Mouse (Mus musculus): Measurements from ENCODE around the gene Fhit. TPM values are rescaled to one million over a fixed set of nuclear protein-coding genes. Genes with fewer than 3 reads are reported as not detected.

Gene Fhit
- polyA plus RNA-seq, 1 experiment from 2014 or later: 6.7 TPM

- Histone ChIP-seq H3K4me1 (ENCODE audit: insufficient read depth, low read length) (no peaks in the 10 kb centered on the region), H3K27me3 (ENCODE audit: insufficient read depth, low read length) (no peaks in the 10 kb centered on the region), H3K36me3 (ENCODE audit: insufficient read depth, low read length) (no peaks in the 10 kb centered on the region), H3K4me3 (ENCODE audit: low read length) (no peak overlapping the region), H3K9ac (replicated peaks; ENCODE audit: low read length) (no peak overlapping the region), H3K27ac (ENCODE audit: low read length) (no peak overlapping the region), H3K4me2 (replicated peaks; ENCODE audit: low read depth, low read length) (no peak overlapping the region), H3K9me3 (ENCODE audit: low read length) (no peaks in the 10 kb centered on the region)
- 58% methylated on average over 1 of the region's 1 CpGs for WGBS
- peak; percentile 15; the same call in 1 of the 2 replicates for ATAC-seq (ENCODE audit: low FRiP score, low TSS enrichment)
These were observed 1527.4 kb downstream of the Fhit start for GRCm38 (mm10) chr14:9634247-9634991.

GRCm38 (mm10) chr14:9632537-9632936, 1529.3 kb downstream of the Fhit start:
- Histone ChIP-seq H3K27ac (ENCODE audit: low read length) (no peak overlapping the region), H3K4me3 (ENCODE audit: low read length) (no peak overlapping the region), H3K9me3 (ENCODE audit: low read length) (no peaks in the 10 kb centered on the region), H3K36me3 (ENCODE audit: insufficient read depth, low read length) (no peaks in the 10 kb centered on the region), H3K4me2 (replicated peaks; ENCODE audit: low read depth, low read length) (no peak overlapping the region), H3K4me1 (ENCODE audit: insufficient read depth, low read length) (no peaks in the 10 kb centered on the region), H3K27me3 (ENCODE audit: insufficient read depth, low read length) (no peaks in the 10 kb centered on the region), H3K9ac (replicated peaks; ENCODE audit: low read length) (no peak overlapping the region)
- no peak for ATAC-seq (ENCODE audit: low FRiP score, low TSS enrichment)
- 41% methylated on average over 3 of the region's 3 CpGs for WGBS

- no peaks in the 10 kb centered on the region for H3K36me3 ChIP-seq (ENCODE audit: insufficient read depth, low read length)
- WGBS: 45% methylated on average over 6 of the region's 6 CpGs
- ATAC-seq (ENCODE audit: low FRiP score, low TSS enrichment): no peak
These were observed 1538.4 kb downstream of the Fhit start for GRCm38 (mm10) chr14:9623219-9624043.

GRCm38 (mm10) chr14:9620902-9621540, 1540.8 kb downstream of the Fhit start:
- 22% methylated on average over 3 of the region's 3 CpGs for WGBS
- ATAC-seq (ENCODE audit: low FRiP score, low TSS enrichment): no peak
- no peaks in the 10 kb centered on the region for H3K4me1 ChIP-seq (ENCODE audit: insufficient read depth, low read length)

More at GRCm38 (mm10) chr14:9623219-9624043, 1538.4 kb downstream of the Fhit start:
- no peaks in the 10 kb centered on the region for H3K27me3 ChIP-seq (ENCODE audit: insufficient read depth, low read length)
- H3K4me3 ChIP-seq (ENCODE audit: low read length): no peak overlapping the region
- H3K27ac ChIP-seq (ENCODE audit: low read length): no peak overlapping the region
- H3K9ac ChIP-seq (replicated peaks; ENCODE audit: low read length): no peak overlapping the region
- H3K4me1 ChIP-seq (ENCODE audit: insufficient read depth, low read length): no peaks in the 10 kb centered on the region
- no peak overlapping the region for H3K4me2 ChIP-seq (replicated peaks; ENCODE audit: low read depth, low read length)
- H3K9me3 ChIP-seq (ENCODE audit: low read length): no peaks in the 10 kb centered on the region

GRCm38 (mm10) chr14:9619840-9620239, 1542.0 kb downstream of the Fhit start:
- no peak overlapping the region for H3K9ac ChIP-seq (replicated peaks; ENCODE audit: low read length)
- no peaks in the 10 kb centered on the region for H3K4me1 ChIP-seq (ENCODE audit: insufficient read depth, low read length)
- H3K4me3 ChIP-seq (ENCODE audit: low read length): no peak overlapping the region
- no peaks in the 10 kb centered on the region for H3K9me3 ChIP-seq (ENCODE audit: low read length)
- H3K4me2 ChIP-seq (replicated peaks; ENCODE audit: low read depth, low read length): no peak overlapping the region
- H3K27ac ChIP-seq (ENCODE audit: low read length): no peak overlapping the region
- ATAC-seq (ENCODE audit: low FRiP score, low TSS enrichment): no peak
- WGBS: 55% methylated on average over 1 of the region's 1 CpGs
- H3K36me3 ChIP-seq (ENCODE audit: insufficient read depth, low read length): no peaks in the 10 kb centered on the region
- H3K27me3 ChIP-seq (ENCODE audit: insufficient read depth, low read length): no peaks in the 10 kb centered on the region

More at GRCm38 (mm10) chr14:9620902-9621540, 1540.8 kb downstream of the Fhit start:
- no peak overlapping the region for H3K9ac ChIP-seq (replicated peaks; ENCODE audit: low read length)
- H3K27ac ChIP-seq (ENCODE audit: low read length): no peak overlapping the region
- H3K4me3 ChIP-seq (ENCODE audit: low read length): no peak overlapping the region
- H3K27me3 ChIP-seq (ENCODE audit: insufficient read depth, low read length): no peaks in the 10 kb centered on the region
- no peak overlapping the region for H3K4me2 ChIP-seq (replicated peaks; ENCODE audit: low read depth, low read length)
- H3K9me3 ChIP-seq (ENCODE audit: low read length): no peaks in the 10 kb centered on the region
- no peaks in the 10 kb centered on the region for H3K36me3 ChIP-seq (ENCODE audit: insufficient read depth, low read length)

- no peak overlapping the region for H3K4me2 ChIP-seq (replicated peaks; ENCODE audit: low read depth, low read length)
- H3K9ac ChIP-seq (replicated peaks; ENCODE audit: low read length): no peak overlapping the region
- WGBS: 94% methylated on average over 3 of the region's 3 CpGs
- no peaks in the 10 kb centered on the region for H3K4me1 ChIP-seq (ENCODE audit: insufficient read depth, low read length)
- no peaks in the 10 kb centered on the region for H3K27me3 ChIP-seq (ENCODE audit: insufficient read depth, low read length)
- no peak overlapping the region for H3K4me3 ChIP-seq (ENCODE audit: low read length)
- no peaks in the 10 kb centered on the region for H3K36me3 ChIP-seq (ENCODE audit: insufficient read depth, low read length)
- no peak overlapping the region for H3K27ac ChIP-seq (ENCODE audit: low read length)
- ATAC-seq (ENCODE audit: low FRiP score, low TSS enrichment): 0 out of 2 replicates have a peak, but pooled peaks have one; percentile 23
- H3K9me3 ChIP-seq (ENCODE audit: low read length): no peaks in the 10 kb centered on the region
These were observed 1548.7 kb downstream of the Fhit start for GRCm38 (mm10) chr14:9613126-9613525.

- Histone ChIP-seq H3K27me3 (ENCODE audit: insufficient read depth, low read length) (no peaks in the 10 kb centered on the region), H3K9me3 (ENCODE audit: low read length) (no peaks in the 10 kb centered on the region), H3K4me3 (ENCODE audit: low read length) (no peak overlapping the region), H3K9ac (replicated peaks; ENCODE audit: low read length) (no peak overlapping the region), H3K36me3 (ENCODE audit: insufficient read depth, low read length) (no peaks in the 10 kb centered on the region), H3K4me1 (ENCODE audit: insufficient read depth, low read length) (no peaks in the 10 kb centered on the region), H3K4me2 (replicated peaks; ENCODE audit: low read depth, low read length) (no peak overlapping the region), H3K27ac (ENCODE audit: low read length) (no peak overlapping the region)
- 80% methylated on average over 7 of the region's 7 CpGs for WGBS
- no peak for ATAC-seq (ENCODE audit: low FRiP score, low TSS enrichment)
These were observed 1552.7 kb downstream of the Fhit start for GRCm38 (mm10) chr14:9609120-9609519.

GRCm38 (mm10) chr14:9606584-9607377, 1555.1 kb downstream of the Fhit start:
- Histone ChIP-seq H3K36me3 (ENCODE audit: insufficient read depth, low read length) (no peaks in the 10 kb centered on the region), H3K9me3 (ENCODE audit: low read length) (no peaks in the 10 kb centered on the region), H3K4me2 (replicated peaks; ENCODE audit: low read depth, low read length) (no peak overlapping the region), H3K4me3 (ENCODE audit: low read length) (no peak overlapping the region), H3K4me1 (ENCODE audit: insufficient read depth, low read length) (no peaks in the 10 kb centered on the region), H3K27me3 (ENCODE audit: insufficient read depth, low read length) (no peaks in the 10 kb centered on the region), H3K9ac (replicated peaks; ENCODE audit: low read length) (no peak overlapping the region), H3K27ac (ENCODE audit: low read length) (no peak overlapping the region)
- 75% methylated on average over 12 of the region's 12 CpGs for WGBS
- no peak for ATAC-seq (ENCODE audit: low FRiP score, low TSS enrichment)

GRCm38 (mm10) chr14:9600271-9600670, 1561.6 kb downstream of the Fhit start:
- Histone ChIP-seq H3K27me3 (ENCODE audit: insufficient read depth, low read length) (no peaks in the 10 kb centered on the region), H3K9me3 (ENCODE audit: low read length) (no peaks in the 10 kb centered on the region), H3K4me1 (ENCODE audit: insufficient read depth, low read length) (no peaks in the 10 kb centered on the region), H3K4me3 (ENCODE audit: low read length) (no peak overlapping the region), H3K4me2 (replicated peaks; ENCODE audit: low read depth, low read length) (no peak overlapping the region), H3K9ac (replicated peaks; ENCODE audit: low read length) (no peak overlapping the region), H3K27ac (ENCODE audit: low read length) (no peak overlapping the region), H3K36me3 (ENCODE audit: insufficient read depth, low read length) (no peaks in the 10 kb centered on the region)
- no peak for ATAC-seq (ENCODE audit: low FRiP score, low TSS enrichment)

All from kidney, embryonic 16.5 days (tissue).